Mouse (Mus musculus) adipocyte (in vitro differentiated cells): ENCODE measurements around the gene Acot1.

ENCODE experiments used
- DNase-seq: peaks from one replicate; pipeline ENCODE4 v3.0.0-alpha.2; 2016; ENCODE audit warnings: low spot score

Acot1 gene

GRCm38 (mm10) chr12:84063833-84064232 lies 54.5 kb downstream of the Acot1 start:
- no peak for DNase-seq

- no peak for DNase-seq
These were observed 55.3 kb downstream of the Acot1 start for GRCm38 (mm10) chr12:84064621-84065020.

GRCm38 (mm10) chr12:84067752-84068151 lies 58.5 kb downstream of the Acot1 start:
- no peak for DNase-seq
